Mouse (Mus musculus): ENCODE results near the gene Maml2.

Gene Maml2

GRCm38 (mm10) chr9:13310236-13310635 lies 12.5 kb downstream of the Maml2 start:
- DNase-seq: no peak

GRCm38 (mm10) chr9:13311094-13311493 lies 13.3 kb downstream of the Maml2 start:
- DNase-seq: no peak

GRCm38 (mm10) chr9:13313923-13314322 lies 16.2 kb downstream of the Maml2 start:
- no peak for DNase-seq

- DNase-seq: no peak
Measured at GRCm38 (mm10) chr9:13314577-13315004, 16.8 kb downstream of the Maml2 start.

GRCm38 (mm10) chr9:13315393-13315792 lies 17.6 kb downstream of the Maml2 start:
- DNase-seq: no peak

- no peak for DNase-seq
Measured at GRCm38 (mm10) chr9:13319566-13319965, 21.8 kb downstream of the Maml2 start.

GRCm38 (mm10) chr9:13320800-13321364 lies 23.1 kb downstream of the Maml2 start:
- no peak for DNase-seq

- DNase-seq: no peak
Measured at GRCm38 (mm10) chr9:13323074-13323473, 25.3 kb downstream of the Maml2 start.

GRCm38 (mm10) chr9:13323612-13324011 lies 25.9 kb downstream of the Maml2 start:
- no peak for DNase-seq

- no peak for DNase-seq
Measured at GRCm38 (mm10) chr9:13414230-13414766, 116.5 kb downstream of the Maml2 start.

- DNase-seq: peak; percentile 42
Measured at GRCm38 (mm10) chr9:13425031-13425940, 127.5 kb downstream of the Maml2 start.

GRCm38 (mm10) chr9:13429477-13430125 lies 131.8 kb downstream of the Maml2 start:
- no peak for DNase-seq

- DNase-seq: no peak
Measured at GRCm38 (mm10) chr9:13430302-13430701, 132.5 kb downstream of the Maml2 start.

- no peak for DNase-seq
Measured at GRCm38 (mm10) chr9:13430744-13431143, 133.0 kb downstream of the Maml2 start.

GRCm38 (mm10) chr9:13431646-13432045 lies 133.9 kb downstream of the Maml2 start:
- DNase-seq: no peak

GRCm38 (mm10) chr9:13433501-13434090 lies 135.8 kb downstream of the Maml2 start:
- no peak for DNase-seq

- no peak for DNase-seq
Measured at GRCm38 (mm10) chr9:13440911-13441310, 143.2 kb downstream of the Maml2 start.

GRCm38 (mm10) chr9:13442012-13442735 lies 144.4 kb downstream of the Maml2 start:
- no peak for DNase-seq

GRCm38 (mm10) chr9:13443484-13444211 lies 145.9 kb downstream of the Maml2 start:
- DNase-seq: no peak

GRCm38 (mm10) chr9:13446236-13446635 lies 148.5 kb downstream of the Maml2 start:
- DNase-seq: no peak

GRCm38 (mm10) chr9:13446703-13447285 lies 149.0 kb downstream of the Maml2 start, which contains the start of gene Gm17571:
Gene Gm17571, minus strand, starts transcription at chr9:13446753.
- DNase-seq: no peak
